Mouse (Mus musculus): ENCODE results near the gene Best1.

Gene Best1

GRCm38 (mm10) chr19:10001206-10001969, at the start of gene Best1, which contains the start of gene Rab3il1:
Best1 (minus strand) TSS chr19:10001633.
Rab3il1 (plus strand) TSS chr19:10001669.
- in situ Hi-C loops (cut with MseI, MboI) = loop anchor here in 1 of 2 experiments (5.0 kb wide), 1 partner anchor 36 kb away; no protein-coding TSS in a partner anchor

- in situ Hi-C loops (cut with MseI, MboI) = no loop called here
These were observed 49.0 kb upstream of the Best1 start for GRCm38 (mm10) chr19:10050438-10050837.

- in situ Hi-C loops (cut with MseI, MboI) = no loop called here
These were observed 48.1 kb upstream of the Best1 start for GRCm38 (mm10) chr19:10049533-10049932.

GRCm38 (mm10) chr19:10046983-10047382, 45.5 kb upstream of the Best1 start:
- in situ Hi-C loops (cut with MseI, MboI) = no loop called here

- in situ Hi-C loops (cut with MseI, MboI) = no loop called here
These were observed 44.9 kb upstream of the Best1 start for GRCm38 (mm10) chr19:10046346-10046745.

GRCm38 (mm10) chr19:10045707-10046106, 44.3 kb upstream of the Best1 start:
- in situ Hi-C loops (cut with MseI, MboI) = no loop called here

- in situ Hi-C loops (cut with MseI, MboI) = no loop called here
These were observed 42.2 kb upstream of the Best1 start for GRCm38 (mm10) chr19:10043643-10044042.

GRCm38 (mm10) chr19:10042816-10043215, 41.4 kb upstream of the Best1 start:
- in situ Hi-C loops (cut with MseI, MboI) = no loop called here

GRCm38 (mm10) chr19:10042232-10042631, 40.8 kb upstream of the Best1 start:
- in situ Hi-C loops (cut with MseI, MboI) = no loop called here

- in situ Hi-C loops (cut with MseI, MboI) = no loop called here
These were observed 40.1 kb upstream of the Best1 start, which contains the start of gene Fads3 for GRCm38 (mm10) chr19:10041388-10042148. Fads3 (plus strand) TSS chr19:10041569.

- in situ Hi-C loops (cut with MseI, MboI) = no loop called here
These were observed 39.5 kb upstream of the Best1 start for GRCm38 (mm10) chr19:10040866-10041387.

- in situ Hi-C loops (cut with MseI, MboI) = loop anchor here in 1 of 2 experiments (5.0 kb wide), 1 partner anchor 37 kb away; the partner anchor contains the start of genes Best1 and Rab3il1
These were observed 38.2 kb upstream of the Best1 start for GRCm38 (mm10) chr19:10039615-10040014.

GRCm38 (mm10) chr19:10038910-10039309, 37.5 kb upstream of the Best1 start:
- in situ Hi-C loops (cut with MseI, MboI) = loop anchor here in 1 of 2 experiments (5.0 kb wide), 1 partner anchor 37 kb away; the partner anchor contains the start of genes Best1 and Rab3il1

- in situ Hi-C loops (cut with MseI, MboI) = loop anchor here in 1 of 2 experiments (5.0 kb wide), 1 partner anchor 36 kb away; the partner anchor contains the start of genes Best1 and Rab3il1
These were observed 36.9 kb upstream of the Best1 start for GRCm38 (mm10) chr19:10038364-10038763.

- in situ Hi-C loops (cut with MseI, MboI) = loop anchor here in 1 of 2 experiments (5.0 kb wide), 1 partner anchor 35 kb away; the partner anchor contains the start of genes Best1 and Rab3il1
These were observed 36.1 kb upstream of the Best1 start for GRCm38 (mm10) chr19:10037534-10037933.

- in situ Hi-C loops (cut with MseI, MboI) = loop anchor here (5.0 kb wide), 2 partner anchors 33 to 38 kb away; partner anchors contain the start of genes Best1 (in 1 of the 2) and Rab3il1 (in 1 of the 2)
These were observed 33.5 kb upstream of the Best1 start for GRCm38 (mm10) chr19:10034785-10035447.

- in situ Hi-C loops (cut with MseI, MboI) = loop anchor here in 1 of 2 experiments (5.0 kb wide), 1 partner anchor 37 kb away; no protein-coding TSS in a partner anchor
These were observed 32.9 kb upstream of the Best1 start for GRCm38 (mm10) chr19:10034356-10034755.

- in situ Hi-C loops (cut with MseI, MboI) = loop anchor here in 1 of 2 experiments (5.0 kb wide), 1 partner anchor 36 kb away; no protein-coding TSS in a partner anchor
These were observed 32.0 kb upstream of the Best1 start for GRCm38 (mm10) chr19:10033211-10033973.

GRCm38 (mm10) chr19:10029746-10030145, 28.3 kb upstream of the Best1 start:
- in situ Hi-C loops (cut with MseI, MboI) = loop anchor here in 1 of 2 experiments (5.0 kb wide), 1 partner anchor 32 kb away; no protein-coding TSS in a partner anchor

Data from mouse trophoblast stem cell (cell line).